In genomic region chr4:63226883-63227235, GRCm38 (mm10) we compare ENCODE assay signal across 12 mouse cellular contexts. TPM values are rescaled to one million over a fixed set of nuclear protein-coding genes. Genes with fewer than 3 reads are reported as not detected.
DNase-seq lines count a peak whose midpoint lies in the region; ATAC-seq and TF ChIP-seq lines count a peak whose summit lies in the region.
"Had no signal": no experiment of that assay in that cellular context is flagged by ENCODE, and none has a peak within 500 bp of the region (broad histone marks: within the 10 kb centered on the region; RNA-seq: fewer than 3 reads in every experiment).

No protein-coding gene starts in this region.

- H3K4me2 ChIP-seq in hindbrain, embryonic 16.5 days (ENCODE audit: low read length), result no peak overlapping the region
- H3K4me2 ChIP-seq in embryonic facial prominence, embryonic 12.5 days (replicated peaks), result no peak overlapping the region
- H3K4me2 ChIP-seq in limb, embryonic 14.5 days (replicated peaks; ENCODE audit: low read depth, low read length, severe bottlenecking), result no peak overlapping the region
- H3K4me2 ChIP-seq: midbrain, embryonic 15.5 days had no signal

- no peak for TF ChIP-seq CTCF in kidney, adult 2 months (conservative IDR thresholded peaks at IDR 0.05; ENCODE audit: insufficient read depth, insufficient read length, low read depth, low read length)

- no peak overlapping the region for H3K27ac ChIP-seq in hindbrain, embryonic 16.5 days (ENCODE audit: low read depth, low read length)
- no peak overlapping the region for H3K27ac ChIP-seq in hindbrain, embryonic 10.5 days
- peak overlapping the region; percentile 66 for H3K27ac ChIP-seq in embryonic facial prominence, embryonic 12.5 days
- H3K27ac ChIP-seq in kidney, adult 2 months (ENCODE audit: insufficient read depth, low read depth, low read length), result peak overlapping the region; percentile 34; the same call in 1 of the 2 replicates
- peak overlapping the region; percentile 80 for H3K27ac ChIP-seq in limb, embryonic 14.5 days (replicated peaks; ENCODE audit: low read depth, low read length)
- H3K27ac ChIP-seq: heart, embryonic 10.5 days; midbrain, embryonic 15.5 days had no signal

- peaks cover 36% of the 10 kb centered on the region for H3K4me1 ChIP-seq in hindbrain, embryonic 16.5 days (ENCODE audit: control insufficient read depth, insufficient read depth, low read depth, low read length)
- H3K4me1 ChIP-seq in hindbrain, embryonic 10.5 days (replicated peaks), result peaks cover 35% of the 10 kb centered on the region
- peaks cover 31% of the 10 kb centered on the region for H3K4me1 ChIP-seq in embryonic facial prominence, embryonic 12.5 days
- peaks cover 45% of the 10 kb centered on the region for H3K4me1 ChIP-seq in kidney, adult 2 months (ENCODE audit: control insufficient read depth, insufficient read depth, low read length)
- H3K4me1 ChIP-seq in limb, embryonic 14.5 days (ENCODE audit: control insufficient read depth, insufficient read depth, low read length), result peaks cover 49% of the 10 kb centered on the region

- DNase-seq in hindbrain, embryonic 10.5 days (ENCODE audit: low spot score), result no peak
- DNase-seq in kidney, adult 2 months, result peak; percentile 78
- peak; percentile 59 for DNase-seq in limb, embryonic 14.5 days (ENCODE audit: low spot score)
- DNase-seq in frontal cortex, adult 2 months (ENCODE audit: extremely low spot score in 1 of 2, low spot score in 1 of 2), result no peak
- DNase-seq in ovary, postnatal 10 days (ENCODE audit: low spot score), result no peak
- DNase-seq: cerebellum, adult 8-10 months; lung, postnatal 14 days; thymus, adult 2 months had no signal

- no peaks in the 10 kb centered on the region for H3K27me3 ChIP-seq in hindbrain, embryonic 16.5 days (replicated peaks; ENCODE audit: control insufficient read depth, insufficient read depth, low read length)
- no peaks in the 10 kb centered on the region for H3K27me3 ChIP-seq in hindbrain, embryonic 10.5 days (ENCODE audit: insufficient read depth, poor library complexity, severe bottlenecking)
- no peaks in the 10 kb centered on the region for H3K27me3 ChIP-seq in embryonic facial prominence, embryonic 12.5 days
- H3K27me3 ChIP-seq in kidney, adult 2 months (replicated peaks; ENCODE audit: control insufficient read depth, insufficient read depth, low read length), result no peaks in the 10 kb centered on the region
- no peaks in the 10 kb centered on the region for H3K27me3 ChIP-seq in limb, embryonic 14.5 days (ENCODE audit: control insufficient read depth, insufficient read depth, low read length)
- H3K27me3 ChIP-seq: midbrain, embryonic 15.5 days had no signal

- no peak for TF ChIP-seq POLR2A in kidney, adult 2 months (IDR thresholded peaks at IDR 0.05; ENCODE audit: low read depth, low read length)
- no peak for TF ChIP-seq POLR2A in limb, embryonic 14.5 days (IDR thresholded peaks at IDR 0.05; ENCODE audit: borderline replicate concordance, extremely low read depth, insufficient read depth, insufficient read length)

- H3K4me3 ChIP-seq in hindbrain, embryonic 16.5 days (ENCODE audit: low read length), result no peak overlapping the region
- no peak overlapping the region for H3K4me3 ChIP-seq in hindbrain, embryonic 10.5 days
- H3K4me3 ChIP-seq in embryonic facial prominence, embryonic 12.5 days, result no peak overlapping the region
- no peak overlapping the region for H3K4me3 ChIP-seq in kidney, adult 2 months (ENCODE audit: insufficient read depth, low read depth, low read length)
- no peak overlapping the region for H3K4me3 ChIP-seq in limb, embryonic 14.5 days (replicated peaks; ENCODE audit: low read length)
- H3K4me3 ChIP-seq: heart, embryonic 10.5 days; midbrain, embryonic 15.5 days had no signal

- 57% methylated on average over 6 of the region's 6 CpGs for WGBS in hindbrain, embryonic 16.5 days
- WGBS in hindbrain, embryonic 10.5 days, result 81% methylated on average over 6 of the region's 6 CpGs
- WGBS in embryonic facial prominence, embryonic 12.5 days, result 45% methylated on average over 6 of the region's 6 CpGs
- 45% methylated on average over 6 of the region's 6 CpGs for WGBS in kidney, adult 2 months
- 50% methylated on average over 6 of the region's 6 CpGs for WGBS in limb, embryonic 14.5 days

- no peaks in the 10 kb centered on the region for H3K9me3 ChIP-seq in hindbrain, embryonic 16.5 days (ENCODE audit: control insufficient read depth, low read length)
- H3K9me3 ChIP-seq in hindbrain, embryonic 10.5 days, result no peaks in the 10 kb centered on the region
- no peaks in the 10 kb centered on the region for H3K9me3 ChIP-seq in embryonic facial prominence, embryonic 12.5 days
- H3K9me3 ChIP-seq in limb, embryonic 14.5 days (ENCODE audit: control insufficient read depth, low read length), result no peaks in the 10 kb centered on the region
- H3K9me3 ChIP-seq: heart, embryonic 10.5 days; midbrain, embryonic 15.5 days had no signal

- no peak overlapping the region for H3K9ac ChIP-seq in hindbrain, embryonic 16.5 days (ENCODE audit: low read depth, low read length)
- no peak overlapping the region for H3K9ac ChIP-seq in embryonic facial prominence, embryonic 12.5 days
- no peak overlapping the region for H3K9ac ChIP-seq in limb, embryonic 14.5 days (ENCODE audit: low read depth, low read length, severe bottlenecking)
- H3K9ac ChIP-seq: midbrain, embryonic 15.5 days had no signal

- H3K36me3 ChIP-seq in hindbrain, embryonic 16.5 days (ENCODE audit: control insufficient read depth, insufficient read depth, low read length), result no peaks in the 10 kb centered on the region
- peaks cover 14% of the 10 kb centered on the region for H3K36me3 ChIP-seq in hindbrain, embryonic 10.5 days
- peaks cover 40% of the 10 kb centered on the region for H3K36me3 ChIP-seq in embryonic facial prominence, embryonic 12.5 days
- H3K36me3 ChIP-seq in kidney, adult 2 months (ENCODE audit: control insufficient read depth, insufficient read depth, low read length), result no peaks in the 10 kb centered on the region
- peaks cover 78% of the 10 kb centered on the region for H3K36me3 ChIP-seq in limb, embryonic 14.5 days (ENCODE audit: control insufficient read depth, insufficient read depth, low read length)
- H3K36me3 ChIP-seq: midbrain, embryonic 15.5 days had no signal

- 0 out of 2 replicates have a peak, but pooled peaks have one; percentile 5 for ATAC-seq in hindbrain, embryonic 16.5 days
- 0 out of 2 replicates have a peak, but pooled peaks have one; percentile 18 for ATAC-seq in embryonic facial prominence, embryonic 12.5 days (ENCODE audit: insufficient number of reproducible peaks, insufficient read depth, low FRiP score, low TSS enrichment)
- ATAC-seq in limb, embryonic 14.5 days (ENCODE audit: low FRiP score, low read depth), result peak; percentile 42

RNA-seq across cellular contexts. Expression of gene Col27a1, which starts 13.1 kb away (rescaled TPM):
- 2.7 and 3.1 TPM in 2 replicates for polyA plus RNA-seq in hindbrain, embryonic 16.5 days (2015; fragmentation: Nextera tagmentation; extraction: Ambion mirVana)
- 2.4 and 3.3 TPM in 2 replicates for polyA plus RNA-seq in hindbrain, embryonic 10.5 days (2016; fragmentation: Nextera tagmentation; extraction: Ambion mirVana)
- 19.3 and 21.8 TPM in 2 replicates for polyA plus RNA-seq in embryonic facial prominence, embryonic 12.5 days (2016; fragmentation: Nextera tagmentation; extraction: Ambion mirVana)
- 23.1 and 31.7 TPM in 2 replicates for polyA plus RNA-seq in kidney, adult 2 months (2012; rRNA removed)
- 134 and 171 TPM in 2 replicates for polyA plus RNA-seq in limb, embryonic 14.5 days (2012; rRNA removed)
- 34.1 and 40.5 TPM in 2 replicates for polyA plus RNA-seq in limb, embryonic 14.5 days (2014; fragmentation: Nextera tagmentation; extraction: Ambion mirVana)
- polyA plus RNA-seq in frontal cortex, adult 2 months (2012; rRNA removed), result 6.6 and 8.0 TPM in 2 replicates

RNA-seq across cellular contexts. Expression of gene Kif12, which starts 54.9 kb away (rescaled TPM):
- not detected in 2 replicates for polyA plus RNA-seq in hindbrain, embryonic 16.5 days (2015; fragmentation: Nextera tagmentation; extraction: Ambion mirVana)
- 0.04 TPM in 1 of 2 replicates, not detected in the other for polyA plus RNA-seq in hindbrain, embryonic 10.5 days (2016; fragmentation: Nextera tagmentation; extraction: Ambion mirVana)
- polyA plus RNA-seq in embryonic facial prominence, embryonic 12.5 days (2016; fragmentation: Nextera tagmentation; extraction: Ambion mirVana), result 0.06 TPM in 1 of 2 replicates, not detected in the other
- polyA plus RNA-seq in kidney, adult 2 months (2012; rRNA removed), result 187 and 263 TPM in 2 replicates
- polyA plus RNA-seq in limb, embryonic 14.5 days (2012; rRNA removed), result 1.3 and 1.4 TPM in 2 replicates
- 0.14 and 0.40 TPM in 2 replicates for polyA plus RNA-seq in limb, embryonic 14.5 days (2014; fragmentation: Nextera tagmentation; extraction: Ambion mirVana)
- not detected in 2 replicates for polyA plus RNA-seq in frontal cortex, adult 2 months (2012; rRNA removed)

Comparison
In these comparisons a context has a peak if more than half of its experiments do, and no peak if none do; other contexts are left out.
1. H3K27ac ChIP-seq: peak in embryonic facial prominence, embryonic 12.5 days (single experiment), kidney, adult 2 months (single experiment) and limb, embryonic 14.5 days (single experiment); none in hindbrain, embryonic 16.5 days (single experiment) and hindbrain, embryonic 10.5 days (single experiment).
2. DNase-seq: peak in kidney, adult 2 months (single experiment) and limb, embryonic 14.5 days (single experiment); none in hindbrain, embryonic 10.5 days (single experiment), frontal cortex, adult 2 months (0 of 2) and ovary, postnatal 10 days (single experiment).
3. RNA of gene Kif12, which starts 54.9 kb away (polyA plus RNA-seq): 187 to 263 TPM in kidney, adult 2 months; 0.14 to 1.4 TPM in limb, embryonic 14.5 days, 0.06 TPM in embryonic facial prominence, embryonic 12.5 days, 0.04 TPM in hindbrain, embryonic 10.5 days, not detected in hindbrain, embryonic 16.5 days and not detected in frontal cortex, adult 2 months; every median in the first group is over 10 times any median in the second.
4. Peak in every context shown above with its lines, with median percentiles within 50 percentile points of each other: ATAC-seq.